Mouse (Mus musculus) bone marrow, adult 2 months (tissue): ENCODE results near the gene Palld.

Experiments
- CTCF ChIP-seq: fragments of 200-500 bp; IDR thresholded peaks from 2 replicates; pipeline ENCODE4 v1.5.1; 2011; ENCODE audit warnings: low read length, control low read depth; ENCODE audit not compliant: control insufficient read depth, insufficient read depth
- POLR2A ChIP-seq: fragments of 200-500 bp; IDR thresholded peaks from 2 replicates; pipeline ENCODE4 v1.6.1; 2011; ENCODE audit warnings: low read depth, mild to moderate bottlenecking, control low read depth, low read length, borderline replicate concordance; ENCODE audit not compliant: control insufficient read depth

- no peak for TF ChIP-seq POLR2A
- no peak for TF ChIP-seq CTCF
Measured at GRCm38 (mm10) chr8:61844992-61845391, 57.5 kb downstream of the Palld start.
